Mouse (Mus musculus) limb, embryonic 14.5 days (tissue): ENCODE results near the gene Maml3. TPM values are rescaled to one million over a fixed set of nuclear protein-coding genes. Genes with fewer than 3 reads are reported as not detected.

ENCODE experiments used
- ATAC-seq: fragments of 200-750 bp; cut with Nextera tagmentation; 2 replicates; pipeline ENCODE4 v1.8.0; 2017; ENCODE audit warnings: low read depth, moderate number of reproducible peaks, moderate TSS enrichment; ENCODE audit not compliant: low FRiP score
- DNase-seq: peaks from one replicate; pipeline ENCODE4 v3.0.0-alpha.2; 2015; ENCODE audit warnings: low spot score
- H3K27ac ChIP-seq: fragments of 300-500 bp; sonication (generic); replicated peaks from 2 replicates; pipeline ENCODE4 v1.5.1; 2014; ENCODE audit warnings: low read depth, mild to moderate bottlenecking, low read length, moderate library complexity, mixed read lengths
- H3K27me3 ChIP-seq: fragments of 300-500 bp; sonication (generic); 2 replicates; pipeline ENCODE4 v1.6.1; 2014; ENCODE audit warnings: low read length, mixed read lengths; ENCODE audit not compliant: control insufficient read depth, insufficient read depth
- H3K36me3 ChIP-seq: fragments of 300-500 bp; sonication (generic); 2 replicates; pipeline ENCODE4 v1.6.1; 2014; ENCODE audit warnings: mild to moderate bottlenecking, low read length, moderate library complexity, mixed read lengths; ENCODE audit not compliant: control insufficient read depth, insufficient read depth
- H3K4me1 ChIP-seq: fragments of 300-500 bp; sonication (generic); 2 replicates; pipeline ENCODE4 v1.6.1; 2014; ENCODE audit warnings: antibody characterized with exemption, low read length, mixed read lengths; ENCODE audit not compliant: control insufficient read depth, insufficient read depth
- H3K4me2 ChIP-seq: fragments of 300-500 bp; sonication (generic); replicated peaks from 2 replicates; pipeline ENCODE4 v1.6.1; 2014; ENCODE audit warnings: low read depth, mild to moderate bottlenecking, low read length, moderate library complexity; ENCODE audit not compliant: severe bottlenecking
- H3K4me3 ChIP-seq: fragments of 300-500 bp; sonication (generic); replicated peaks from 2 replicates; pipeline ENCODE4 v1.5.1; 2014; ENCODE audit warnings: low read length
- H3K9ac ChIP-seq: fragments of 300-500 bp; sonication (generic); 2 replicates; pipeline ENCODE4 v1.6.1; 2014; ENCODE audit warnings: mild to moderate bottlenecking, low read depth, low read length, moderate library complexity; ENCODE audit not compliant: severe bottlenecking
- H3K9me3 ChIP-seq: fragments of 300-500 bp; sonication (generic); 2 replicates; pipeline ENCODE4 v1.6.1; 2016; ENCODE audit warnings: low read length; ENCODE audit not compliant: control insufficient read depth
- POLR2A ChIP-seq: fragments of 200-500 bp; IDR thresholded peaks from 2 replicates; pipeline ENCODE4 v1.8.0; 2012; ENCODE audit warnings: inconsistent platforms, mild to moderate bottlenecking, moderate library complexity, borderline replicate concordance; ENCODE audit not compliant: insufficient read depth, insufficient read length; ENCODE audit errors: extremely low read depth
- WGBS: fragments of 180-500 bp; shearing (Covaris S2); extraction: QIAGEN DNeasy Blood & Tissue Kit; methylation state at CpG from one replicate; pipeline ENCODE4 v1.1.7; 2014; 5-methylcytosine and 5-hydroxymethylcytosine counted together
- polyA plus RNA-seq, 2 experiments: library from polyadenylated mRNA; depleted of rRNA in 1 of 2; stranded (reverse) in 1 of 2; unstranded in 1 of 2; fragments of >200 nt; fragmentation: Nextera tagmentation in 1 of 2; extraction: Ambion mirVana in 1 of 2; gene quantifications; 2 replicates each; pipeline versions ENCODE4 v1.2.1 to v1.2.3; 2012 to 2014

The Maml3 gene
- polyA plus RNA-seq, 2 experiments = 5.4 to 5.6 TPM

DNA sequence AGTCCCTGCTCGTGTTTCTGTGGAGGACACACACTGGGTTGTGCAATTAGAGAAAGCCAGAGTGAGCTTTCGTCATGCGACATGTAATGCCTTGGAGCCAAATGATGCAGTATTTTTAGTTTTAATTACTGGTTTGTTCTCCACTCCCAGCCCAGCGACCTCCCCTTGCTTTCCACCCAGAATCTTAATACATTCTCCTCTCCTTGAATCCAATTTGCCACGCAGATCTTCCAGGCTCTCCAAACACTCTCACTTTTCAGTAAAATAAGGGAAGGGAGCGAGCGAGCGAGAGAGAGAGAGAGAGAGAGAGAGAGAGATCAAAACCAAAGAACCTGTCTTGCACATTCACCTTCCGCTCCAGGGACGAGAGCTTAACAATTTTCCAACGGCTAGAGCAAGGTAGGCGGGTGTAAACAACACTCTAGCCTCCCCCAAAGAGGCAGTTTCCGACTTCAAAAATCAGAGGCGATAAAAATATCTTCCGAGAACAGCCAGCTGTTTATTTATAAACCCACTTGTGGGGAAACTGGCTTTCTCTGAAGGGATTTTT lies 404.1 kb downstream of the Maml3 start:
- peak overlapping the region; percentile 82 for H3K4me2 ChIP-seq
- DNase-seq (peak; percentile 26), ATAC-seq (0 out of 2 replicates have a peak, but pooled peaks have one; percentile 1)
- no peaks in the 10 kb centered on the region for H3K36me3 ChIP-seq
- TF ChIP-seq POLR2A = no peak
- H3K4me1 ChIP-seq = peaks cover 33% of the 10 kb centered on the region
- H3K27ac ChIP-seq = no peak overlapping the region
- no peak overlapping the region for H3K9ac ChIP-seq
- H3K9me3 ChIP-seq = 0 out of 2 replicates have a peak, but pooled peaks cover 3% of the 10 kb centered on the region
- H3K4me3 ChIP-seq = peak overlapping the region; percentile 38
- H3K27me3 ChIP-seq = no peaks in the 10 kb centered on the region
- 8% methylated on average over 15 of the region's 15 CpGs for WGBS

DNA sequence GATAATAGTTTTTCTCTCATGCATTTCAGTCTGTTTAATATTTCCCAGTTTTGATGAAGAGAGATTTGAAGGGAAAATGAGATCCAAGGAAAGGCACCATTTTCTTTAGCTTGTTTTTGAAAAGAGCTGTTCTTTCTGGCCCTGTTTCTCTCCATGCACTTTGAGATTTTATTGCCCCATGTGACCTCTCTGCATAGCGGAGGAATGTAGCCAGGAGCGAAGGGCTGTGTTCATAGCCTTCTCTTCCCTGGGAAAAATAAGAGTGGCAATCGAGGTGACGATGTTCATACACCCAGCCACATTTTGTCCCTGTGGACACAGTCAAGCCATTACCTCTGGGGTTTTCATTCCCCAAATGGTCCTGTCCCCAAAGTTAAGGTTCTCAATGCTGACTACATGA lies 404.8 kb downstream of the Maml3 start:
- Histone ChIP-seq H3K27ac (no peak overlapping the region), H3K9me3 (no peaks in the 10 kb centered on the region), H3K4me1 (peaks cover 33% of the 10 kb centered on the region), H3K4me2 (peak overlapping the region; percentile 82), H3K36me3 (no peaks in the 10 kb centered on the region), H3K4me3 (0 out of 2 replicates have a peak overlapping the region, but pooled peaks have one; percentile 38), H3K27me3 (no peaks in the 10 kb centered on the region), H3K9ac (no peak overlapping the region)
- ATAC-seq (no peak), DNase-seq (no peak)
- 16% methylated on average over 4 of the region's 4 CpGs for WGBS
- TF ChIP-seq POLR2A = no peak

DNA sequence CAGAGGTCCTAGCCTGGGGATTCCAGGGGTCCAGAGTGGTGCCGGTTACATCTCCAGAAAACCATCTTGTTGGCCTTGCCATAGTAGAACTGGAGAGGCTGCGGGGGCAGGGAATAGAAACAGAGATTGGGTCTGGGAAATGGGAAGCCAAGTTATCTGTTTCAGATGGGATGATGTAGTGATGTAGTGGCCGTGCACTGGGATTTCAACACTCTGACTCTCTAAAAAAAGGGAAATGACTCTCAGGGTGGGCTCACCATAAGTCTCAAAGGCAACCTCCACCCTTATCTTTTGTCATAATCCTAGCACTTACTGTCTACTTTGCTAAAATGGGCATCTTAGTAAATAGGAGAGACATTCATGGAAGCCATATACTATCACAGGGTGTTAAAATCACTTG lies 406.9 kb downstream of the Maml3 start:
- no peak overlapping the region for H3K4me2 ChIP-seq
- H3K9ac ChIP-seq = no peak overlapping the region
- ATAC-seq (no peak), DNase-seq (no peak)
- H3K9me3 ChIP-seq = no peaks in the 10 kb centered on the region
- no peaks in the 10 kb centered on the region for H3K27me3 ChIP-seq
- WGBS = 92% methylated on average over 3 of the region's 3 CpGs
- H3K27ac ChIP-seq = no peak overlapping the region
- no peak overlapping the region for H3K4me3 ChIP-seq
- H3K36me3 ChIP-seq = 0 out of 2 replicates have a peak, but pooled peaks cover 3% of the 10 kb centered on the region
- H3K4me1 ChIP-seq = peaks cover 29% of the 10 kb centered on the region
- TF ChIP-seq POLR2A = no peak

DNA sequence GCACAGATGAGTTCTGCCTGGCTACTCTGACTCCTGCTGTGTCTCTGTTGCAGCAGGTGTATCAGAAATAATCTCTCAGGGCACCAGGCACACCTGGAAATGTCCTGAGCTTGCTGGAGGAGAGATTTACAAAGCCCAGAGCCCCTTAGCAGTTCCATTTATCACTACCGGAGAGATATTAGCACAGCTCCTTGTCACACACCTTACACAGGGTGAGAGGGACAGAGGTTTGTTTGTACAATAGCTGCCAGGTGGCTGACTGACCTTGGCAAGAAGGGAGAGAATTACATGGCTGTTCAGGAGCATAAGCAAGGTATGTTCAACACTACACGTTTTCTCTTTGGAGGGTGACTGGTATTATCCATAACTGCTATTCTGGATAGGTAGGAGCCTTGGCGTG lies 409.2 kb downstream of the Maml3 start:
- no peak overlapping the region for H3K4me2 ChIP-seq
- no peak for TF ChIP-seq POLR2A
- DNase-seq (no peak), ATAC-seq (no peak)
- no peak overlapping the region for H3K4me3 ChIP-seq
- H3K27ac ChIP-seq = no peak overlapping the region
- H3K36me3 ChIP-seq = peaks cover 7% of the 10 kb centered on the region; the same call in 1 of the 2 replicates
- no peaks in the 10 kb centered on the region for H3K27me3 ChIP-seq
- no peaks in the 10 kb centered on the region for H3K9me3 ChIP-seq
- WGBS = 83% methylated on average over 3 of the region's 3 CpGs
- H3K9ac ChIP-seq = no peak overlapping the region
- peaks cover 17% of the 10 kb centered on the region for H3K4me1 ChIP-seq

DNA sequence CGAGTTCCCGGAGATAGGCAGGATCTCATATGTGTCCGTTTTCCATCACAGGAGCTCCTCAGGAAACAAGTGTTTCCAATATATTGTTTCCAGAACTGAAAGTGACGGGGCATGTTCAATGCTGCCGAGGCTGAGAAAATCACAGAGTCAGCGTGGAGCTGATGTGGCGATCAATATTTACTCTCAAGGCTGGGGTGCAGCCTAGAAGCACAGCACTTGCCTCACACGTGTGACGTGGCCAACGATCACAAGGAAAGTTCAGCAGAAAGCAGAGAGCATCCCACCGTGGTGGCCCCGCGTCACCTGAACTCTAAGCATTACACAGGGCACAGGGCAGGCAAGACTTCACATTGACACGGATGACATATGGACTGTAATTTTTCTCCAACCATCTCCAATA lies 410.3 kb downstream of the Maml3 start:
- Histone ChIP-seq H3K36me3 (peaks cover 18% of the 10 kb centered on the region; the same call in 1 of the 2 replicates), H3K27ac (no peak overlapping the region), H3K27me3 (no peaks in the 10 kb centered on the region), H3K9me3 (no peaks in the 10 kb centered on the region), H3K4me3 (no peak overlapping the region), H3K4me1 (peaks cover 6% of the 10 kb centered on the region; the same call in 1 of the 2 replicates), H3K4me2 (no peak overlapping the region), H3K9ac (no peak overlapping the region)
- TF ChIP-seq POLR2A = no peak
- WGBS = 90% methylated on average over 14 of the region's 14 CpGs
- DNase-seq (no peak), ATAC-seq (no peak)
